Mouse (Mus musculus): ENCODE results near the gene Sh3glb2. TPM values are rescaled to one million over a fixed set of nuclear protein-coding genes. Genes with fewer than 3 reads are reported as not detected.

Sh3glb2 gene
- polyA plus RNA-seq, 1 experiment = 304 TPM

DNA sequence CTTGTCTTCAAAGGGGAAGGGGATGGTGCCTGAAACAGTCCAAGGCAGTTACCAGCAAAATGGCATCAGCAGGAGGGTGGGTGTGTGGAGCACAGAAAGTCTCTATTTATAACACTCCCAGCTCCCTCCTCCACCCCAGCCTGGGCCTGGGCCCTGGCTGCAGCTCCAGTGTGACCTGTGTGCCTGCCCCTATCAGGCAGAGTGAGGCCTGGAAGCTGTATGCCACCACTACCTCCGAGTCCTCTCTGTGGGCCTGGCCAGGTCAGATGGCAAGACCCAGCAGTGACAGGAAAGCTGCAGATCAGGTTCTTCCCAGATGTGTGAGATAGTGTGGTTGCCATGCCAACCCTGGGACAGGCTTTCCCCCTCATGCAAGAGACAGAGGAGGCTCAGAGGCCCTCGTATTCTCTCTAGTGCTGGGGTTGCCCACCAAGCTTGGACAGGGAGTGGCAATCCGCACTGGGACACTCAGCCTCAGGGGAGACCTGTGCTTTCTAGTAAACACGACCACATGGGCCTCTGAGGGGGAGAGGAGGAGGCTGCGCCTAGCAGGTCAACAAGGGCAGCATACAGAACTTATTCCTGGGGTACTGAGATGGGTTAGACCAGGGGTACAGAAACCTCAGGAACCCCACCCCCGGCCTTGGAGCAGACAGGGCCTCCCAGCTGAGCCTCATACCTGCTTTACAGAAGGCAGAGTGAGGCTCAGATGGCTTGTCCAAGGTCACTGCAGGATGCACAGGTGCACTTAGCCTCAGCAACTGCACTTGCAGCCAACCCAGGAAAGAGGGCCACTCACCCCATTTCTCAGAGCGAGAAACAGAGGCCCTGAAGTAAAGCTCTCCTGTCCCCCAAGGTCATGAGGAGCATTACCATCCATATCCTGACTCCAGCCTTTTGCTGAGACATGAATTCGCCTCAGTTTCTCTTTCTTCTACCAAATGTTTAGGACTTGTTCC, 1.3 kb downstream of the Sh3glb2 start:
- TF ChIP-seq POLR2A (IDR thresholded peaks at IDR 0.05; ENCODE audit: borderline replicate concordance, extremely low read depth, insufficient read depth, insufficient read length, poor library complexity, severe bottlenecking) (no peak), CTCF (IDR thresholded peaks at IDR 0.05; ENCODE audit: borderline replicate concordance, extremely low read depth, insufficient read depth, insufficient read length) (no peak)
- DNase-seq (ENCODE audit: low read depth) = peak; percentile 21

DNA sequence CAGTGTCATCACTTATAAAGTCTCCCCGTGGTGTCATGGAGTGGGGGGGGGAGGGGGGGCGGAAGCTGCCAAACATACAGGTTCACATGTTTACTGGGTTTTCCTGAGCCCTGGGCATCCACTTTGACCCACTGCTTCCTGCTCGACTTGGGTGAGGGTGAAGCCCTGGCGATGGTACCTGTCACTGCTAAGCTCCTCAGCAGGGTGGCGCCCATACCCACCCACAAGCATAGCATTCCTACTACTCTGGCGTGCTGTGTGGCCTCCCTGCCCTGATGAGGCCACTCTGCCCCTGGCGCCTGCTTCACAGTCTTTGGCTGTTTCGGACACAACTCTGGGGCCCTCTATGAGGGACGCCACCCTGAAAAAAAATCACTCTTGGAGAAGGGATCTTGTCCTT, 2.2 kb downstream of the Sh3glb2 start:
- no peak for TF ChIP-seq CTCF (IDR thresholded peaks at IDR 0.05; ENCODE audit: borderline replicate concordance, extremely low read depth, insufficient read depth, insufficient read length)
- TF ChIP-seq POLR2A (IDR thresholded peaks at IDR 0.05; ENCODE audit: borderline replicate concordance, extremely low read depth, insufficient read depth, insufficient read length, poor library complexity, severe bottlenecking) = no peak
- DNase-seq (ENCODE audit: low read depth) = no peak

DNA sequence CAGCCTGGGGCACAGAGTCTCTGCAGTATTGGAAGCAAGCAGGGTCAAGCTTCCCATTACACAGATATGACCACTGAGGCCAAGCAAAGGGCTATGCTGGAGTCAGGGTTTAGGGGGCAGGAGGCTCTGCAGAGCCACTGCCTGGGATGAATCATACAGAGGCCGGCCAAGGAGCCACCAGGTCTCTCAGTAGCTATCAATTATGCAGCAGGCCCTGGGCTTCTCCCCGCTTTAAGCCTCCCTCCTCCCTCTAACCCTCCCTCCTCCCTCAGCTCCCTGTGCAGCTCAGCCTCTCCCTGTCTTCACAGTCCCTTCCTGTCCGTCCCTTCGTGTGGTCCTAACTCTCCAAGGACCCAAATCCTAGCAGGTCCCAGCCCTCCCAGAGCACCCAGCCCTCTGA, 2.9 kb downstream of the Sh3glb2 start:
- TF ChIP-seq CTCF (IDR thresholded peaks at IDR 0.05; ENCODE audit: borderline replicate concordance, extremely low read depth, insufficient read depth, insufficient read length) (no peak), POLR2A (IDR thresholded peaks at IDR 0.05; ENCODE audit: borderline replicate concordance, extremely low read depth, insufficient read depth, insufficient read length, poor library complexity, severe bottlenecking) (no peak)
- DNase-seq (ENCODE audit: low read depth) = no peak

DNA sequence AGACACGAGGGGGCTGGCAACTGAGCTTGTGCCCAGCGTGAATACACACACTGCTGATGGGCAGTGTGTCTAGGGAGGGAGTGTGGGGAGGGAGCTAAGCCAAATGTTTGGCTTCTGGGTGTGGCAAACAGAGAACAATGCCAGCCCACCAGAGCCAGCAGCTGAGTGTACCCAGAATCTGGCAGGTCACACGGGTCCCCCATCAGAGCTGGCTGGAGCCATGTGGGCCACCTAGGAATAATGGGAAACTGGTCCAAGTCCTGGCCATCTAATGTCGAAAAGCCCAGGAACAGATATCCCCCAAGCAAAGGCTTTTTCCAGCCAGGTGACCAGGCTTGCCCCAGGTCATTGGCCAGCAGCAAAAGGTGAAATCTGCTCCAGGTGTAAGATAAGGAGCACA, 3.3 kb downstream of the Sh3glb2 start:
- no peak for TF ChIP-seq POLR2A (IDR thresholded peaks at IDR 0.05; ENCODE audit: borderline replicate concordance, extremely low read depth, insufficient read depth, insufficient read length, poor library complexity, severe bottlenecking)
- TF ChIP-seq CTCF (IDR thresholded peaks at IDR 0.05; ENCODE audit: borderline replicate concordance, extremely low read depth, insufficient read depth, insufficient read length) = no peak
- DNase-seq (ENCODE audit: low read depth) = no peak

DNA sequence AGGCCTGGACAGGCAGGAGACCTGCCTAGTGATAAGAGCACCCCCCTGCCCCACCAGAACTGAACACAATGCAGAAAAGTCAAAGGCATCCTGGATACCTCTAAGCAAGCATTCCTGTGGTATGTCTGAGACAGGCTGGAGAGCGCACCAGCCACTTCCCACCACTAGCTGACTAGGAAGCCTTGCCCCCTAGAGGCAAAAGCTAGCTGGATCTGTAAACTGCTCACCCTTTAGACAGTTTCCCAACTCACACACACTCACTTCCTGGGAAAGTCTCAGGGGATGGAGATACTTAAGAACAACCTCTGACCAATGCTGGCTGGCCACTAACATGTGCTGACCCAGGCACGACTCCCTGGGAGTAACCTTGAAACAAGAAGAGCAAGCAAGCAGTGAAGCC, 8.0 kb downstream of the Sh3glb2 start:
- no peak for DNase-seq (ENCODE audit: low read depth)
- TF ChIP-seq POLR2A (IDR thresholded peaks at IDR 0.05; ENCODE audit: borderline replicate concordance, extremely low read depth, insufficient read depth, insufficient read length, poor library complexity, severe bottlenecking) = no peak
- TF ChIP-seq CTCF (IDR thresholded peaks at IDR 0.05; ENCODE audit: borderline replicate concordance, extremely low read depth, insufficient read depth, insufficient read length) = peak; percentile 20; the same call in 1 of the 2 replicates

GRCm38 (mm10) chr2:30349196-30349595, 9.9 kb downstream of the Sh3glb2 start:
- DNase-seq (ENCODE audit: low read depth) = no peak

DNA sequence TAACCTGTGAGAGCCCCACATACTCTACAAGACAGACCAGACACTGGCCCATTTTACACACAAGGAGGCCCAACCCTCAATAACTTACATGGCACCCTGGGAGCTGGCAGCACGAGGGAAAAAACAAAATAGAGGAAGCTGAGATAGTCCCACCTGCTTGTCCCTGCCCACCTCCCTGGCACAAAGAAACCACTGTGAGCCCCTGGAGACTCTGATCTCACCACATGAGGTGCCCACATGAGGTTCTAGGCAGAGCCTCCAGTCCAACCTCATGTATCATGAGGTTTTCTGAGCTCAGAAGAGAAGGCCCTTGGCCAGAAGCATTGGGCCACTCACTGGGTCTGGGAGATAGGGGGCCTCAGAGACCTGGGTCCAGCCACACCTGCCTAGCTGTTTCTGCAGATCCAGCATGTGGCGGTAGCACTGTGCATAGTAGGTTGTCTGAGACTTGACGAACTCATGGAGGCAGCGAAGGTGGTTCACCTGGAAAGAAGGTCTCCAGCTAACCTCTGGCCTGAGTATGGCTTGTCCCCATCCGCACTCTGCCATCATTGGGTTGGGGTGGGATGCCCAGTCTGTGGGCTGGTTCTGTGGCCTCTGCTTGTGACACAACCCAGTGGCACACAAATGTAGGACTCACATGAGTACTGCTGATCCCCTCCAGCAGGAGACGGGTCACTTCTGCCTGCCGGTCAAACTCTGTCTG, 13.0 kb downstream of the Sh3glb2 start:
- DNase-seq (ENCODE audit: low read depth) = no peak
- no peak for TF ChIP-seq POLR2A (IDR thresholded peaks at IDR 0.05; ENCODE audit: borderline replicate concordance, extremely low read depth, insufficient read depth, insufficient read length, poor library complexity, severe bottlenecking)
- TF ChIP-seq CTCF (IDR thresholded peaks at IDR 0.05; ENCODE audit: borderline replicate concordance, extremely low read depth, insufficient read depth, insufficient read length) = no peak

More at GRCm38 (mm10) chr2:30349196-30349595, 9.9 kb downstream of the Sh3glb2 start:
- TF ChIP-seq CTCF (IDR thresholded peaks at IDR 0.05; ENCODE audit: borderline replicate concordance, extremely low read depth, insufficient read depth, insufficient read length) (no peak), POLR2A (IDR thresholded peaks at IDR 0.05; ENCODE audit: borderline replicate concordance, extremely low read depth, insufficient read depth, insufficient read length, poor library complexity, severe bottlenecking) (no peak)

GRCm38 (mm10) chr2:30343601-30344137, 15.5 kb downstream of the Sh3glb2 start:
- DNase-seq (ENCODE audit: low read depth) = peak; percentile 23

GRCm38 (mm10) chr2:30342544-30342943, 16.6 kb downstream of the Sh3glb2 start:
- DNase-seq (ENCODE audit: low read depth) = no peak
- no peak for TF ChIP-seq POLR2A (IDR thresholded peaks at IDR 0.05; ENCODE audit: borderline replicate concordance, extremely low read depth, insufficient read depth, insufficient read length, poor library complexity, severe bottlenecking)
- TF ChIP-seq CTCF (IDR thresholded peaks at IDR 0.05; ENCODE audit: borderline replicate concordance, extremely low read depth, insufficient read depth, insufficient read length) = no peak

More at GRCm38 (mm10) chr2:30343601-30344137, 15.5 kb downstream of the Sh3glb2 start:
- TF ChIP-seq POLR2A (IDR thresholded peaks at IDR 0.05; ENCODE audit: borderline replicate concordance, extremely low read depth, insufficient read depth, insufficient read length, poor library complexity, severe bottlenecking) = no peak
- no peak for TF ChIP-seq CTCF (IDR thresholded peaks at IDR 0.05; ENCODE audit: borderline replicate concordance, extremely low read depth, insufficient read depth, insufficient read length)

DNA sequence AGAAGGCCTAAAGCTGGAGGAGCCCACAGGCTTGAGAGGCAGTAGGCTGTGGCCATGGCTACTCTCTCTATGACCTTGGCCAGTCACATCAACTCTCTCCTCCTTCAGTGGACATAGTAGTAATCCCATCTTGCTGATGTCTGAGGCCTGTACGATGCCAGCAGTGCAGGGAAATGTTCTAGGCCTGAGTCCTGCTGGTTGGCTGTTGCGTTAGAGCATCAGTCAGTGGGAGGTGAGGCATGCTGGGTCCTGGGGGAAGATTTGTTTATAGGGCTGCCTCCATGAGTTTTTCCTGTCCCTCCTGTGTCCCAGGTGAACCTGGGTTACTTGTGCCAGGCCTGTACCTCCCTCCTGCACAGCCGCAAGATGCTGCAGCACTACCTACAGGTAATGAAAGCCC, 17.1 kb downstream of the Sh3glb2 start:
- DNase-seq (ENCODE audit: low read depth) = no peak
- TF ChIP-seq POLR2A (IDR thresholded peaks at IDR 0.05; ENCODE audit: borderline replicate concordance, extremely low read depth, insufficient read depth, insufficient read length, poor library complexity, severe bottlenecking) = no peak
- no peak for TF ChIP-seq CTCF (IDR thresholded peaks at IDR 0.05; ENCODE audit: borderline replicate concordance, extremely low read depth, insufficient read depth, insufficient read length)

DNA sequence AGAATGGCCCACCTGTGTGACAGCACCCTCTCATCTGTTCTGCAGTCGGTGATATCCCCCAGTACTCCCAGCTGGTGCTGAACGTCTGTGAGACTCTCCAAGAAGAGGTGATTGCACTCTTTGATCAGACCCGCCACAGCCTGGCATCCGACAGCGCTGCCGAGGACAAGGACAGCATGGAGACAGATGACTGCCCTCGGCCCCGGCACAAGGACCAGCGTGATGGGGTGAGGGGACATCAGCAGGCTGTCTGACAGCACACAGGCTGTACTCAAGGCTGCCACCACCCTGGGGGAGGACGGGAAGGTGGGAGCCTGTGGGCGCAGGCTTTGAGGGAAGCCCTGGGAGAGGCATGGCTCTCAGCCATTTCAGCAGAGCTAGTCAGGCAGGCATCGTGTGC, 22.0 kb downstream of the Sh3glb2 start:
- TF ChIP-seq POLR2A (IDR thresholded peaks at IDR 0.05; ENCODE audit: borderline replicate concordance, extremely low read depth, insufficient read depth, insufficient read length, poor library complexity, severe bottlenecking) (no peak), CTCF (IDR thresholded peaks at IDR 0.05; ENCODE audit: borderline replicate concordance, extremely low read depth, insufficient read depth, insufficient read length) (no peak)
- no peak for DNase-seq (ENCODE audit: low read depth)

All from brain, embryonic 14.5 days (tissue).